ENCODE assay signal across 21 mouse cellular contexts in the genomic region with DNA sequence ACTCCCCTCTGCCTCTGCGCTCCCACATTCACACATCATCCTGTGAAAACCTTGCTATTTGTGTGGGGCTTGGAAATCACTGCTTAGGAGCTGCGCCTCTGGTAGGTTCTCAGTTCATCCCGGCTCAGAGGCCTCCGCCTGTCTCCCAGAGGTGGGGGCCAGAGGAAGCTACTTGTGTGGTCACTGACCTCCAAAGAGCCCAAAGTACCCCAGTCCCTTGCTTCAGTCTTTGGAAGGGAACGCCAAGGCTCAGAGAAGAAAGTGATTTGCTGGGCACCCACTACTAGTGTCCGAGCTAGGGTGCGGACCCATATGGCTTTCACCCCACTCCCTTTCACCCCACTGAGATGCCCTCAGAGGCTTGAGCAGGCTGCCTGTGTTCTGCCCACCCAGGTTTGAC. TPM values are rescaled to one million over a fixed set of nuclear protein-coding genes. Genes with fewer than 3 reads are reported as not detected.
"Had no signal": no experiment of that assay in that cellular context is flagged by ENCODE, and none has a peak within 500 bp of the region (broad histone marks: within the 10 kb centered on the region; RNA-seq: fewer than 3 reads in every experiment).

A gene (minus strand): TSS at position 101 of the 400 bp plus-strand sequence.

- H3K27me3 ChIP-seq: neural tube, embryonic 13.5 days; neural tube, embryonic 15.5 days; stomach, embryonic 15.5 days had no signal

- H3K36me3 ChIP-seq: neural tube, embryonic 13.5 days; neural tube, embryonic 15.5 days; stomach, embryonic 15.5 days had no signal

- H3K4me3 ChIP-seq: neural tube, embryonic 13.5 days; neural tube, embryonic 15.5 days; stomach, embryonic 15.5 days had no signal

- H3K4me1 ChIP-seq: neural tube, embryonic 13.5 days; neural tube, embryonic 15.5 days; stomach, embryonic 15.5 days had no signal

- DNase-seq: retina, postnatal 1 day; right cerebral cortex, adult 18-20 months; right cerebral cortex, postnatal 14 days; right cerebral cortex, postnatal 25 days; right cerebral cortex, postnatal 4 days; spleen, adult 18-20 months; thymus, adult 18-20 months; thymus, adult 2 months; thymus, postnatal 14 days; thymus, postnatal 25 days; thymus, postnatal 36 days; thymus, postnatal 4 days had no signal

- H3K27ac ChIP-seq: neural tube, embryonic 13.5 days; neural tube, embryonic 15.5 days; stomach, embryonic 15.5 days; stomach, postnatal 0 days had no signal

- H3K4me2 ChIP-seq: neural tube, embryonic 13.5 days; neural tube, embryonic 15.5 days; stomach, embryonic 15.5 days had no signal

- H3K9ac ChIP-seq: neural tube, embryonic 13.5 days; neural tube, embryonic 15.5 days; stomach, embryonic 15.5 days had no signal

- H3K9me3 ChIP-seq: neural tube, embryonic 13.5 days; neural tube, embryonic 15.5 days; stomach, embryonic 15.5 days had no signal

RNA-seq across cellular contexts. Expression of the gene that starts here (rescaled TPM):
- polyA plus RNA-seq: neural tube, embryonic 13.5 days; neural tube, embryonic 14.5 days; neural tube, embryonic 15.5 days; stomach, embryonic 14.5 days; stomach, embryonic 16.5 days; stomach, postnatal 0 days; thymus, adult 2 months; thymus, postnatal 0 days; urinary bladder, adult 2 months had no signal
